Mouse (Mus musculus) adrenal gland (tissue): ENCODE measurements around the gene Cdc7.

Experiments used
- intact Hi-C: fragments of 180-260 bp; cut with DNase I; formaldehyde crosslinking; loops from one replicate; pipeline ENCODE4 v1.15.1; 2025

The Cdc7 gene

DNA sequence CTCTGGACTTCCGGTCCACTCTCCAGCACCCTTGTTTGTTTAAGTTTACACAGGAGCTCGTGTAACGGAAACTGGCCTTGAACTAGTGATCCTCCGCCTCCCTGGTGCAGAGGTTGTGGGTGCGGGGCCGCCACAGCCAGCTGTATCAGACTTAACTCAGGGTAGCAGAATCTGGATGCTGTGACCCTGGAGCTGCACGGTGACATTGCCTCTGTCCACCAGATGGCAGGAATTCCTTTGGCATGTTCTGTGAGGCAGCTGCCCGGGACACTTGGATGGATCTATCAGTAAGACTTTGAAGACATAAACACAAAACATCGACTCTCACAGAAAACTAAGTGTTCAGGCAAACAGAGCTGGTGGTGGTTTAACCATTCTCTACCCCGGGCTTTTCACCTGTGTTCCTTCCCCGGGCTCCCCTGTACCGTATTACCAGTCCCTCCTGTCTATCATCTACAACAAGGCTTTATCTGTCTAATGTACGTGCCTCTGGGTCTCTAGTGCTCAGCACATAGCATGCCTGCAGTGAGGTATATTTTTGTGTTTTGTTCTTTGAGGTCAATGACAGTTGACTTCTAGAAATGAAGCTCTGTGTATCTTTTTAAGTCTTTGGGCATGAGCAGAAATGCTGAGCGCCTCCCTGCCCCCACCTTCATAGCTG, 26.6 kb downstream of the Cdc7 start:
- intact Hi-C loops: loop anchor here (1.0 to 10.0 kb wide), 4 partner anchors 128 to 330 kb away; partner anchors contain the start of gene Tgfbr3

DNA sequence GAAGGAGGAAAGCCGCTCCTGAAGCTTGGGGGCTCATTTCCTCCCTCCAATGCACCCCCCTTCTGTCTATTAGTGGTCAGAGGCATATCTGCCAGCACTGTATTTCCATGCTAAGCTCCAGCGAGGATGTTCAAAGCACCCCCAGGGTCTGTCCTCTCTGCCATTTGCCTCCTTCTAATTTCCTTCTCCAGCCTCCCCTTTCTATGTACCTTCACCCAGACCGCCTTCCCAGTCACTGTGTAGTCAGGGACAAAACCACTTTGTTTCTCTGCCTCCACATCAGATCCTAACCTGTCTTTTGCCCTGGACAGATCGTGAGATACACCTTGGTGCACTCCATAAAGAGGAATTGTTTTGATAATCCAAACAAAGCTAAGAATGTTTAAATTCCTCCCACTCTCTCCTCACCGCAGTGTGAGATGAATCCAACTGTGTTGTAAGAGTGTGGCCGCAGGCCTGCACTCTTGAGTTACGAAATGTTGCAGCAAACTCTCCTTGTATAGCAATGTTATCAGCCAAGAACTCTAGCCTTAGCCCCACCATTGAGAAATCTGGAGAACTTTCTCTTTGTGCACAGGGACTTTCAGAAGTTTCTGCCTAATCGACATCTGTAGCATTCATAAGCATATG, 27.3 kb downstream of the Cdc7 start:
- intact Hi-C loops: loop anchor here (5.0 to 10.0 kb wide), 3 partner anchors 129 to 293 kb away; partner anchors contain the start of gene Tgfbr3

GRCm38 (mm10) chr5:106994716-106995115, 30.6 kb downstream of the Cdc7 start:
- intact Hi-C loops: loop anchor here (5.0 to 10.0 kb wide), 3 partner anchors 132 to 290 kb away; partner anchors contain the start of gene Tgfbr3

- intact Hi-C loops: loop anchor here (10.0 kb wide), 2 partner anchors 139 to 289 kb away; partner anchors contain the start of gene Tgfbr3
Measured at GRCm38 (mm10) chr5:106995886-106996538, 31.9 kb downstream of the Cdc7 start.

GRCm38 (mm10) chr5:106996539-106997244, 32.6 kb downstream of the Cdc7 start:
- intact Hi-C loops: loop anchor here (10.0 kb wide), 2 partner anchors 138 to 288 kb away; partner anchors contain the start of gene Tgfbr3

DNA sequence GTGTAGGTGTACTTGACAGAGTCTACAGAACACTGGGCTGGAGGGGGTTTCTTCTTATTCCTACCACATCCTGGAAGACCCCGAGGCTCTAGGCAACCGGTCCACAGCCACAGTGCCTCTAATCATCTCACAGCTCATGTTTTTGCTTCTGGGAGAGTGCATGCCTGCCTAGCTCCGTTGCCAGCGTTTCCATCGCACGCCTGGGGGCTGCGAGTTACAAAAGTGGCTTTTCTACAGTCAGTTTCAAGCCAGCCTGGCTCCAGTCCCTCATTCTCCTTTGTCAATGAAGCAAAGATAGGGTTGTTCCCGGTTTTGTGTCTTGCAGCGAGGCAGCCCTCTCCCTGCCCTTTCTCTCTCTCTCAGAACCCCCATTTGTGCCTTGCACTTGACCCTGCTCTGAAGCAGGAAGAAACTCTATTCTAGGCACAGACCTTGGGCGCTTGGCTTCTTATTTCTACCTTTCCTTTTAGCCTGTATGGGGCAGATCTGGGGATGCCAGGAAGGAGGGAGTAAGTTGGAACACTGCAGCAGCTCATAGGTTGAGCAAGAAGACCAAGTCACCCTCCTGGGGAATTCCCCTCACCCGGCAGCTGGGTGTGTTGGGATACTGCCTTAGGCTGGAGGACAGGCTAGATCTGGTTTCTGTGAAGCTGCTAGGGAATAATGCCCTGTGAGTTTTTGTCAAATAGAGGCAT, 37.4 kb downstream of the Cdc7 start:
- intact Hi-C loops: no loop called here

- intact Hi-C loops: no loop called here
Measured at GRCm38 (mm10) chr5:107002091-107002416, 37.9 kb downstream of the Cdc7 start.

DNA sequence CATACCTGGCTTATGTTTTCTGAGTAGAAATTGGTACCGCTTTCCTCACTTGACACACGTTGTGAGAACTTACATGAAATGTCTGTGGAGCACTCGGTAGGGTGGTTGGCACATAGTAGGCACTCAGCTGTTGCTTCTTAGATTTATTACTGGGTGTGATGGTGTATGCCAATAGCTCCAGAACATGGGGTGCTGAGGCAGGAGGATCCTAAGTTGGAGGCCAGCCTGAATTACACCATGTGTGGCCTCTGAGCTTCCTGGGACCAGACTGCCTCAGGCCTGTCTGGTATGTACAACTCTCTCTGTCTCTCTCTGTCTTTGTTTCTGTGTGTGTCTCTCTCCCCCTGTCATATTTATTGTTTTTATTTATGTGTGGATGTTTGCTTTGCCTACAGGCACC, 45.6 kb downstream of the Cdc7 start:
- intact Hi-C loops: no loop called here

DNA sequence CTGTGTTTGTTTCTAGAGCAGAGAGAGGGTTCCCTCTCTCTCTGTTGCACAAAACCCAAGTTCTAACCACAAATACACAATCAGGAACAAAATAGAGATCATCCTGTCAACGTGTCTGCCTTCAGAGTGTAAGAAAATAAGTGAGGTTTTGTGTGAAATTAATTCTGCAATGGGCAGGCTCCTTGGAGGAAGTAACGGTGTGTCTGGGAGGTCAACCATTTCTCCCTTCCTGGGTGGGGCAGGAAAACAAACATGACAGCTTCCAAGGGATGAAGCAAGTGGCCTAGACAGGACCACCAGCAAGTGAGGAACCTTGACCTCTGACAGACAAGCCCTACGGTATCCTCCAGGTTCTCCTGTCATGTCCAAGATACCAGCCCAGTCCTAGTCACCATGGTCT, 46.2 kb downstream of the Cdc7 start:
- intact Hi-C loops: no loop called here

GRCm38 (mm10) chr5:107011316-107012029, 47.4 kb downstream of the Cdc7 start:
- intact Hi-C loops: no loop called here

DNA sequence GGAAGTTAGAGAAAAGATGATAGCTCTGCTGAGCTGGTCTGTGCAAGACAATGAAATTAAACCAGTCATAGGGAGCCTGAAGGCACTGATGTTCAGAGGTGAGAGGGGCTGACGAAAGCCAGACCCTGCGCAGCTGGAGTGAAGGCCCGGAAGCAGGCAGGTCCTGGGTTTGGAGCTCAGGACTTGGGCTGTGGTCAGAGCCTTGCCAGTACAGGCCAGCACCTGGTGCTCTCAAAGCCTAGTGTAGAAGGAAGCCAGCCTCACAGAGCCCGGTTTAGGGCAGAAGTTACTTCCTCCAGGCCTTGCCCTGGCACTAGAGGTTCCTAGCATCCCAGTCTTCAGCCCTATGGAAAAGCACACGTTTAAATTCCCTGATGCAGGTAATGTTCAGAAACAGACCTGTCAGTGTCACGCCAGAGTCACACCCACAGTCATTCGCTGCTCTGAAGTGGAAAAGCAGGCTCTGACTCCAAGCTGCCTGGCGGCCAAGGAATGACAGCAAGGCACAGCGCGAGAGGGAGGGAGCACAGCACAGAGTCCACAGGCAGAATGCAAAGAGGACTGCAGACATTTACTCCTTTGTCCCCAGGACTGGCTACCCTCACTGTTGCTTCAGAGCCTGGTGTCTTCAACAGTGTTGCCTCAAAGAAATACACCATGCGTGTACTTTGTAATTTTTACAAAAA, 48.1 kb downstream of the Cdc7 start:
- intact Hi-C loops: no loop called here

DNA sequence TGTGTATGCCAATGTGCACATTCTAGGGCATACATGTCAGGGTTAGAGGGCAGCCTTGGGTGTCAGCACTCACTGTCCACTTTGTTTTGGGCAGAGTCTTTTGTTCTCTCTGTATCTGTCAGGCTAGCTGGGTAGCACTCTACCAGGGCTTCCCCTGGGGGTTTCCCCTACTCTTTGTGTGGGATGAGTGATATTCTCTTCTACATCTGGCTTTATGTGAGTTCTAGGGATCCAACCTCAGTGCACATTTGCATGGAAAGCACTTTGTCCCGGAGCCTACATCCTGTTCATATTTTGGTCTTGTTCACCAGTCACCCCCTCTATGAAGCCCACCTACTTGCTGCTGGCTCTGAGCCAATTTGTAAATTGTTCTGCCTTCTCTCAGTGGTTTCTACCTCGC, 49.3 kb downstream of the Cdc7 start:
- intact Hi-C loops: no loop called here

- intact Hi-C loops: no loop called here
Measured at GRCm38 (mm10) chr5:107014146-107014545, 50.0 kb downstream of the Cdc7 start.

DNA sequence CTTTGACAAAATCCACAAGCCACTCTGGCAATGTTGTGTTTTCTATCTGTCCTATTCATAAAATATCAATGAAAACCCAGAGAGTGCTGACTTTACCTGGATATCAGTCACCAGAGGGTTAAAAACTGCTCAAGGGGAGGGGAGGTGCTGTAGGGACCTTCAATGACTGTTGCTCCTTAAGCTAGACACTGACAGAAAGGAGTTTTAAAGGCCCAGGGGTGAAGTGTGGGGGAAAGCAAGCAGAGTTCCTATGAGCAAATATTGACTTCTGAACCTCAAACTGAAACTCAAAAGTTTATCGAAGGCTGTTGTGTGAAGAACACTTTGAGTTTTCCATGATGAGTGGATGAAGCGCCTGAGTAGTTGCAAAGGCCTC, 50.9 kb downstream of the Cdc7 start:
- intact Hi-C loops: no loop called here

DNA sequence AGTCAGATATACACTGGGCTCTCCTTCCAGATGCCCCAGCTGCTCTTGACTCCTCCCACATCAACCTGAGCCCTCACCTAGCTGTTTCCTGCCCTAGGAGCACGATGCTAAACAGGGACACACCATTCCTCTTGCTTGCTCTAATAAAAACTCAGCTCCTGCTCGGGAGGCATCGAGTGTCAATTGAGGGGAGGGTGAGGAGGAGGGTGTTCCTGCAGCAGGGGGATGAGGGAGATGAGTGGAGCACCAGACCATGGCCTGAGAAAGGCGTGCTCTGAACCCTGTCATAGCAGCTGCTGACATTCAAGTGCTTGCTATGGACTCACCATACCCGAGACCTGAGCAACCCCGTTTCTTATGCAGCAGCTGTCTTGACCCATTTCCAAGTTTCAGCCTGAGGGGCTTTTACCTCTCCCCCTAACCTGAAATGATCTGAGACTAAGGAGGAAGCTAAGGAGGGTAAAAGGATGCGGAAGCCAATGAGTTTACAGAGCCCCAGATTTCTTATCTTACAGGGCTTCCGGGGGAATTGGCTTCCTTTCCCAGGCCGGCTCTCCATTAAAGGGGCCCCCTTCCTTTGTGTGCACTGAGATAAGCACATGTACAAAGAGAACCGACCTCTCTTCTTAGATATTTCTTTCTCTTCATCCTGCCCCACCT, 51.4 kb downstream of the Cdc7 start:
- intact Hi-C loops: no loop called here

GRCm38 (mm10) chr5:107016538-107016937, 52.4 kb downstream of the Cdc7 start:
- intact Hi-C loops: no loop called here

DNA sequence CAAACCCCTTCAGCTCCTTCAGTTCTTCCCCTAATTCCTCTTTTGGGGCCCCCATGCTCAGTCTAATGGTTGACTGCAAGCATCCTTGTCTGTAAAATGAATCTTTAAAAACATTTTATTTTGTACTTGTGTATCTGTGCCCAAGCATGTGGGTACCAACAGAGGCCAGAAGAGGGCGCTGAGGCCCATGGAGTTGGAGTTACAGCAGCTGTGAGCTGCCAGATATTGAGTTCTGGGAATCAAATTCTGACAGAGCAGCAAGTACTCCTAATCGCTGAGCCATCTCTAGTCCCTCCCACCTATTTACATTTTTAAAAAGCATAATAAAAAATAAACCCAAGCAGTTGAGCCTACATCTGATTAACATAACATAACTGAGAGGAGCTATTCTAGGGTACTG, 53.4 kb downstream of the Cdc7 start:
- intact Hi-C loops: no loop called here

GRCm38 (mm10) chr5:107019057-107019456, 54.9 kb downstream of the Cdc7 start:
- intact Hi-C loops: no loop called here

GRCm38 (mm10) chr5:107019904-107020303, 55.8 kb downstream of the Cdc7 start:
- intact Hi-C loops: loop anchor here (5.0 kb wide), 1 partner anchor 52 kb away; no protein-coding TSS in a partner anchor
